Mouse (Mus musculus): ENCODE measurements at regions not wholly inside any gene's neighbourhood (a gene's known extent, or its start where the extent isn't known, plus 50 kb on each side); places are given as distances from the start of the nearest gene placed in this dataset.

DNA sequence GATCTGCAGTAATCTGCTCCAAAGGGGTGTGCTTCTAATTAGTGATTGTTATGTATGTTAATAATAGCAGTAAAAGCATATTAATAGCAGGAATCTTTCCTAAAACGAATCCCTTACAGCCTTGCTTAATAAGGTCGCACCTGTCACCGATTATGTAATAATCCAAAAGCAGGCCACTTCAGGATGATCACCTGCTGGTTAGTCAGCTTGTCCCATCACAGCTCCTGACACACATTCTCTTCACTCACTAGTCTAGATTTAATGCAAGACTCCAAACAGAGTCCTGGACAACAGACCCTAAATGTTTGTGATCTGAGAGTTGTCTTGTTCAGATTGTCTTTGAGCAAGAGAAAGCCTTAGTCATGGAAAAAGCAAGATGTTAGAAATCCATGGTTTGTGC is 85.2 kb upstream of the Kctd3 start:
- no peak for TF ChIP-seq CTCF (IDR thresholded peaks at IDR 0.05; ENCODE audit: borderline replicate concordance, insufficient read depth, low read length)
- no peak for TF ChIP-seq POLR2A (IDR thresholded peaks at IDR 0.05; ENCODE audit: low read depth, low read length)
